Mouse (Mus musculus): ENCODE results near the gene Tuba1c. TPM values are rescaled to one million over a fixed set of nuclear protein-coding genes. Genes with fewer than 3 reads are reported as not detected.

Tuba1c gene
- 1 to 10 TPM; 5.4 to 9.9 TPM for total RNA-seq (2021)
- long read RNA-seq, experiment 1, partial matches to known transcripts, result 2 of 3 reads
- long read RNA-seq, experiment 1, other reads (novel, unspliced or antisense), result 0 of 3 reads
- long read RNA-seq, experiment 2, result 0 reads

DNA sequence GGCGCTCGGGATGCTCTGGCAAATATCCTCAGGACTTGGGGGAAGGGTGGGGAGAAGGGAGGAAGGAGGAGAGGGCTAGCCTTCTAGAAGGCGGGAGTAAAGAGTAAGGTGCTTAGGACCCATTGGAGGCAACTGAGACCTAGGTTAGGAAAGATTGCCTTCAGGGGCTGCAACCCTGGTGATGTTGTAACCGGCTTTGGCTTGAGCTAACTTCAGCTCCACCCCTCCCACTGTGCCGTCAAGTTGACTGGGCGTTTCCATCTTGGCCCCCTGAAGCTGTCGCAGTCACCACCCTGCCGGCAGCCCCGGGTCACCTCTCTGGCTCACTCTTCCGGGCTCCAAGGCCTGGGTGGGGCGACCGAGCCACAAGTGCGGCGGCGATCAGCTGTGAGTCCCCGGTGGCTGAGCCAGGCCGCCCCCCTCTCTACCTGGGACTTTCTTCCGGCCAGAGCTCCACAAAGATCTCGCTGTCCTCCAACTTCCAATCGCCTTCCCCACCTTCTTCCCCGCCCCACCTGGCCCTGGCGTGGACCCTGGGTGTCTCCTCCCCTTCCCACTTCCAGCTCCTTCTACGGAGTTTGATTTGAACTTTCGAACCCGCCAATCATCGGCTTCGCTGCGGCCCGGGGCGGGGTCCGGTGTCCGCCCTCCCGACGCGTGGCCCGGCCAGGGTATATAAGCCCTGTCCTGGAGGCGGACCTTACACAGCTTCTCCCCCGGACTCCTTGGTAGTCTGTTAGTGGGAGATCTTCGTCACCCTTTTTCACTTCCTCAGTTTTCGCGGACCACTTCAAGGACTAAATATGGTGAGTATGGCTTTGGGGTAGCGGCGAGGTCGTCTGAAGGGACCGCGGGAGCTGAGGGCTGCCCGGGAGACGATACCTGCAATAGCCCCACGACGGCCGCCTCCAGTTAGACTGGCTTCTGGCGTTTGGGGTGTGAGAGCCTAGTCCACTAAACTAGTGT lies at the start of gene Tuba1c:
TSS of gene Tuba1c (plus strand) at position 273 of the 966 bp plus-strand sequence.
- DNase-seq (ENCODE audit: low spot score), result peak; percentile 94

DNA sequence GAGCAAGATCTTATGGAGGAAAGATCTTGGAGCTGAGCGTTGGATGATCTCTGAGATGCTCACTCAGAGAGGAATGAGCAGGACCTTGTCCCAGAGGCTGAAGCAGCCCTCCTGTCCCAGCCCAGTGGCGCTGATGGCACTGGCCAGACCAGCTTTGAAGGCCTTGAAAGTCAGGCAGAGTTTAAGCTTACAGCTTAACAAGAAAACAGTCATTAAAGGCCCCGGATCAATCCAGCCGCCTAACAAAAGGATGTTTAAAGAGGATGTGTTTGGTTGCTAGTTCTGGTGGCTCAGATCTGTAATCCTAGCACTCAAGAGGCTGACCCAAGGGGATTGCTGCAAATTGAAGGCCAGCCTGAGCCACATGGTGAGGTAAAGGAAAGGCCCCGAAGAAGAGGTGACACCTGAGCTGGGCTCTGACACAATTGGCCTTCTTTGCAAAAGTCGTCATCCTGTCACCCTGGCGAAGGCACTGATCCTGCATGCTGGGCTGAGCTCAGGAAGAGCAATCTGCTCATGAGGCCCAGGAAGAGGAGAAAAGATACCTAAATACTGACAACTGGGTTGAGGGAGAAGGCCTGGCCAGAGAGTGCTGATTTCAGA lies 49.6 kb upstream of the Tuba1c start:
- no peak for DNase-seq (ENCODE audit: low spot score)

DNA sequence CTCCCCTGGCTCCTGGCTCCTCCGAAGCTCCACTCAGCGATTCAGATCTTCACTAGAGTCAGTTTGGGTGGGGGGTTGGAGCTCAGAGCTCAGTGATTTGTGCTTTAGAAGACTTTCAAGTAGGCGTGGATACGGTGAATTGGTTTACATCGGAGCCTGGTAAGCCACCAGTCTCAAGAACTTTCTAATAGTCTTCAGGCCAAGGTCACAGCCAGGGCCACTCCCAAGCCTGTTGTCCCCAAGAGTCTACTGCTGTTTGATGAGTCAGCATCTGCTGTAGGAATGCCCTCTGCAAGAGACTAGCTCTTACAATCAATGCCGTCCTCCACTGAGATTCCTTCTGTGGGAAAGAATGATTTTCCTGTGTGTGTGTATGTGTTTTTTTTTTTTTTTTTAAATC lies 47.6 kb upstream of the Tuba1c start:
- DNase-seq (ENCODE audit: low spot score), result no peak

DNA sequence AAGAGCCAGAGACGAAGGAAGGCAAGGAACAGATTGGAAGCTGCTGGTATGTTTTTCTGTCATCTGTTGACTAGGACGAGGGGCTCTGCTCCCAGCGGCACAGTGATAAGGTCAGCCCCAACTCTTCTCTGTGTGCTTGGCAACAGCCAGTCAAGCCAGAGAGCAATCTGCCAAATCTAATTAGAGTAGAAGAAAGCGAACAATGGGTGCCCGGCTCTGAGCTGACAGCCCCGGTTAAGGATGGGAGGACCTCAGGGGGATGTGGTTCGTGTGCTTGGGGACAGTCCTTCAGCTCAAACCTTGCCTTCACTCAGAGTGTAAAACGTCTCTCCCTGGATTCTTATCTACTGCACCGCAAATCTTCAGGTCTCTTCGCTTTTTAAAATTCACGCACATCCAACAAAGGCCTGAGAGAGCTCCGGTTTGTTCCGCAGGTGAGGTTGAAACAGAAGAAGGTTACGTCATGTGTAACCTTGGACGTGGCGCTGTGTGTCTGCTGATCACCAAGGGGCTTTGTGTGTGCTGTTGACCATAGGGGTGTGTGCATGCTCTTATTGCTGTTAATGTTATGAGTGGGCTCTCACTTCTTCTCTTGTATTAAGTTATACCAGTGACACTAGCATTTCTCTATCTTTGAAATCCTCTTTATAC lies 46.1 kb upstream of the Tuba1c start:
- DNase-seq (ENCODE audit: low spot score), result no peak

DNA sequence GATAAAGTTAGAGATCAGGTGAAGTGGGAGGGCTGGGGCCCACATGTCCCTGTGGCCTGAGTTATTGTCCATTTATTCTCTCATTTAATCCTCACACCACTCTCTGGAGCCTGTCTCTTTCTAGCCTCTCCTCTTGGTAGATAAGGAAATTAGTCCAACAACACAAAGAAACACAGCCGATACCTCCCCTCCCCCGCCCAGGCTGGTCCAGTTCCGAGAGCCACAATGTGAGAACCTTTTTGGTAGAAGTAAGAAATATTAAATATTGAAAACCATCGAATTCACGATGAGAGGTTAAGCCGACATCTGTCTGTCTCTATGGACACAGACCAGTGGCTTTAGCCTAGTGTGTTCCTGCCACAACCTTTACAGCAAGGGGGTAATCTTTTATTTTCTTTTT lies 45.0 kb upstream of the Tuba1c start:
- no peak for DNase-seq (ENCODE audit: low spot score)

DNA sequence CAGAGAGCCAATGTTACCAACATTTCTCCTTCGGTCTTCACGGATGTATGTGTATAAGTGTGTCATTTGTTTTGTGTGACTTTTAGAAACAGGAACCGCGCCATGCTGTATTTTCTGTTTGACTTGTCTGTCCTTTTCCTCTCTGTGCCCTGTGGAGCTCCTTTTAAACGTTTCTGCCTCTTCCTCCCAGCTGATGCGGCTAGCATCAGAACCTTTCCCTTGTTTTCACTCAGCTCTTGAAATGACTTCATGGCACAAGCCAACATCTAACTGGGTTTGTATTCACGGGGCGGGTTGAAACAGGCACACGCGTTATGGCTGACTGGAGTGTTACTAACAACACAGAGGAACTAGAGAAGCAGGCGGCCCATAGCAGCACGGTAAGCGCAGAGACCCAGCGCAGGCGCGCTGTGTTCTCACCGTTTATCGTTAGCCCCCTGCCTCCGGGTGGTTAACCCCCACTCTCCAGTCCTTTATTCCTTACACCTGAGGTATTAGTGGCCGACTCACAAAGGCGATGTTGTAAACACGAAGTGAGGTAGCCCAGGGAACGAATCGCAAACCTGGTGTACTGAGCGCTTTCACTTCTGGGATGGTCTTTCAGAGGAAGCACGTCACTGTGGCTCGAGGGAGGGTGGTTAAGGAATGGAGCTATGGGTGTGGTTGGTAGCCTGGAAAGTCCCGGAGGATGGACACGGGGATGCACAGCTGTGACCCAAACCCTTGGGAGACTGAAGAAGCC lies 44.3 kb upstream of the Tuba1c start:
- DNase-seq (ENCODE audit: low spot score), result peak; percentile 82

DNA sequence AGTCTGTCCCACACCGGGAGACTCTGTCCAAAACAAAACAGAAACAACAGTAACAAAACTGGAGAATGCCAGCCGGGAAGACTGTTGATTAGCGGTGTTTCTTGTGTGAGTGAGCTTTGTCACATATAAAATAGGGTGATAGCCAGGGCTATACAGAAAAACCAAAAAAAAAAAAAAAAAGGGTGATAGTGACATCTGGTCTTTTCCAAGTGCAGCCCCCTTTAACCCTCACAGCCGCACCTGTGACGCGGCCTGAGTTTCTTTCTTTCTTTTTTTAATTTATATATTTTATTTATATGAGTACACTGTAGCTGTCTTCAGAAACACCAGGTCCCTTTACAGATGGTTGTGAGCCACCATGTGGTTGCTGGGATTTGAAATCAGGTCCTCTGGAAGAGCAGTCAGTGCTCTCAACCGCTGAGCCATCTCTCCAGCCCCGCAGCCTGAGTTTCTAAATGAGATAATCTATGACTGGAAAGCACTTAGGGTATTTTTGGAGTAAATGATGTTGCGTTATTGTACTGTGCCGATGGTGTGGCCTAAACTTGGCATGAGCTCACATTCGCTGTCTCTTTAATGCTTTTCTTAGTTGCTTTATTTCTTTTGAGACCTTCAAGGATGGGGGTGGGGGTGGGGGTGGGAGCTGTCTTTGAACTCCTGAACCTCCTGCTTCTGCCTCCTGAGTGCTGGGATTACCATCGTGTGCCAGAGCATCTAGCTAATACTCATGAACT lies 43.5 kb upstream of the Tuba1c start:
- no peak for DNase-seq (ENCODE audit: low spot score)

DNA sequence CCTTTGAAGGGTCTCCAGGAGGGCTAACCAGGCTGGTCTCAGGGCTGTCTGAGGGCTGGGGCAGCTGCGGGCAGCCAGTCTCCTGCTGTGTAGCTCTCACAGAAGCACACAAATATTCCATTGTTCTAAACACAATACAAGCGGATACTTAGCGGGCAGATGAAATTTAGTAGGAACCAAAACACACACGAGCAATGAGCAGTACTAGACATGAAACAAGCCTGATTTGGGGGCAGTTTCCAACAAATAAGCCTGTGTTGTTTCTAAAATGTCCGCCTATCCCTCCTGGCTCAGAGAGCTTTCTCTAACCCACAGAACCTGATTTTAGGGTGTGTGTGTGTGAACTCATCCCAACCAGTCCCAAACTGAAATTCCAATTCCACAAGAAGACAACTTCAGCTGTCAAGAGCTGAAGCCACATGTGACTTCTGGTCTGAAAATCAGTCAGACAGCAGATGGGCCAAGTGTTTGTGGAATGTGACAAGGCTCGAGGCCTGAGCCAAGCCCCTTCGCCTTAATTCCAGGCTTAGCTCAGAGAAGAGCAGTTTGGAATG lies 42.5 kb upstream of the Tuba1c start:
- no peak for DNase-seq (ENCODE audit: low spot score)

DNA sequence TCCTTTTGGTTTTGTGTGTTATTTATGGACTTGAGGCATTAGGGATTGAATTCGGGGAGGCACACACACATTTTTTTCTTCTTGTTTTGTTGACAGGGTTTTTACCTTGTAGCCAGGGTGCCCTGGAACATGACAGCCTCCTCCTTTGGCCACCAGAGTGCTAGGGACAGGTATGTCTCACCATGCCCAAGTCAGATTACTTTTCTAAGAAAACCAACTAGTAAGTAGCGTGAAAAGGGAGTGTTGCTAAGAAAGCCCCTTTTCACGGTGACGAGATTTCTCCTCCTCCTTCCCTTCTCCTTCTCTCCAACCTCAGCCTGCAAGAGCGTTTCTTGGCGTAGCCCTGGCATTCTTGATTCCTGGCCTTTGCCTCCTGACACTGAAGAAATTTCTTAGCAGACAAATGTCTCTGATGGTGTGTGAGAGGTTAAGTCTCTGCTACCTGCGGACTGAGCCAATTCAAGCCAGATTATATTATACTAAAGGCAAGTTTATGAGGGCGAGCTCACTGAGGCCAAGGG lies 42.0 kb upstream of the Tuba1c start:
- DNase-seq (ENCODE audit: low spot score), result no peak

DNA sequence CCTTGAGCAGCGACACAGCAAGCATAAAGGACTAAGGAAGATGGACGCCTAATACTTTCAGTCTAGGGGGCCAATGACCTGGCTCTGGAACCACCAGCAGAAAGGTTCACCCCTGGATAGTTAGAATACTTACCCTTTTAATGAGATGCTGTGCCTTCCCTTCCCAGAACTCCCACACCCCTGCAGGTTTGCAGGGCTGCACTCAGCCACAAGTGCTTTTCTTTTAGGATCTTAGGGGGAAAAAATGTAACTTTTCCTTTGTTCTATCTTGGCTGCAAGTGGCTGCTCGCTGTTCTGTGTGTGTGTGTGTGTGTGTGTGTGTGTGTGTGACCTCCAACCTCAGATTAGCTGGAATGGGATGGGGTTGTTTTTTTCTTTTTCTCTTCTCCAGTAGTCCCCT lies 40.9 kb upstream of the Tuba1c start:
- DNase-seq (ENCODE audit: low spot score), result no peak

DNA sequence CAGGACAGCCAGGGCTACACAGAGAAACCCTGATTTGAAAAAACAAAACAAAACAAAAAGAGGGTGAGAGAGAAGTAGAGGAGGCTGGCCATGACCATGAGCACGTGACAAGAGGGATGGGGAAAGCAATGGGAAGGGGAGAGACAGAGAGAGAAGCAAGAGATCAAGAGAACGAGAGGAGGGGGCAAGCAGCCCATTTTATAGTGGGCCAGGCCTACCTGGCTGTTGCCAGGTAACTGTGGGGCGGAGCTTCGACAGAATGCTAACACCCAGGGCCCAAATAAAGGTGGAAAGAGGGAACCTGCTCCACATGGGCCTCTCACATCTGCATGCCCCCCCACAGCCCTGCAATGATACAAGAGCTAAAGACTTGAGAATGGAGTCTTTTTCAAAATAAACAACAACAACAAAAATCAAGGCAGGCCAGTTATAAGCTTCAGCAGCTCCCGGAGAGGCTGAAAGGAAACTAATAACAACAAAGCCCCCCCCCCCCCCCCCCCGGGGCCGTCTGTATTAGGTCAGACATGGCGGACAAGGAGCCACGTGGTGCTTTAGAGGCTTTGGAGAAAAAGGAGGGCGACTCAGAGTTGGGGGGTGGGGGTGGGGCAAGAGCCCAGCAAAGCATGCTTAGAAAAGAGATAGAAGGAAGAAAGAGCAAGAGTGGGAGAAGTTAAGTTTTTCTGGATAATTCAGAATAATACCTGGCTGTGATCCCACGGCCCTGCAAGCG lies 39.8 kb upstream of the Tuba1c start:
- no peak for DNase-seq (ENCODE audit: low spot score)

DNA sequence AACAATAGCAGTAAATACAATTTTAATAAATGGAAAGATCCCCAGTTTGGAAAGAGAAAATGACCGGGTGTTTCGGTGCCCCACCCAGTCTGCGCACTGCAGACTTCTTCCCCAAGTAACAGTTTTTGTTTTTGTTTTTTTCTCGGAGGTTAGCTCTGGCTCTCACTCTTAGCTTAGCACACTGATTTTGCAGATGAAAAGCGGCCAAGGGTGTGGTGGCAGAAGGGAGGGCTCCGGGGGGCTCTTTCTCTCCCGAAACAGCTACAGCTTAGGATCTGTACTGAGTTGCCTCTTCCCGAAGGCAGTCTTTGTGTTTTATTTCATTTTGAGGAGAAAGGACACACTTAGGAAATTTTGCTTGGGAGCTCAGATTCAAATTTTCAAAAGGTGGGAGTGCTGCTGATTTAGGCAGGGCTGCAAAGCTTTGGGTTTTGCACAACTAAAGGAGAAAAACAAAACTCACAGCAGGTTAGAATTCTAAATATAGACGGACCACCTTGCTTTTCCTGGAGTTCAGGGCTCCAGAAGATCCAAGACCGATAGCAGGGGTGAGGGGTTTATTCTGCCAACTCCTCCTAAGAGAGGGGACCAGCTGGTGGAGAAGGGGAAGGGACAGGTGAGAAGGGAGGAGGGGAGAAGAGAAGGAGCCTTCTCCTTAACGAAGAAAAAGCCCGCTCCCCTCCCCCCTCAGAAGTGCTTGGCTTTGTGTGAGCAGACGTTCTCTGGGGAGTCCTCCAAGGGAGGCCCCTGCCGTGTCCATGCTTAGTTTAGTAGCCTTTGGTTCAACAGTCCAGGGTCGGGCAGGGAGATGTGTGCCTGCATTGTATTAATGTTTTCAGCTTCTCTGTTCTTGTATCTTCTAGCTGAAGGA lies 38.8 kb upstream of the Tuba1c start:
- DNase-seq (ENCODE audit: low spot score), result peak; percentile 58

DNA sequence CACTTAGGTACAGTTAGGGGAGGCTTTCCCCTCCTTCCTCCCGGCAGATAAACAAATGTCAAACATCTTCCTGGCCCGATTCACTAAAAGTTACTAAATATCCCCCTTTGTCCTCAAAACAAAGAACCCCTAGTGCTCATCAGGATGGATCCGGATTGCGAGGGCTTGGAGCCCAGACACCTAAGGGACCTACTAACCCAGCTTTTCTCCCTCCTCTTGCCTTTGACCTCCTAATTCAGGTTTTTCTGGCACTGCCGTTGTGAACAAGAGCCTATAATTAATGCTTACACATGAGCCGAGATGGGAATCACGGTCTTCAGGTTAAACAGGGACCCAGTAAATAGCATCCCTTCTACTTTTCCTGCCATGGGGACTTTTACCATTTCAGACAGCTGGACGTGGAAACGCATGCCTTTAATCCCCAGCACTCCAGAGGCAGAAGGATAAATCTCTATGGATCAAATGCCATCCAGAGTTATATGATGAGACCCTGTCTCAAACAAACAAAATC lies 38.1 kb upstream of the Tuba1c start:
- DNase-seq (ENCODE audit: low spot score), result no peak

DNA sequence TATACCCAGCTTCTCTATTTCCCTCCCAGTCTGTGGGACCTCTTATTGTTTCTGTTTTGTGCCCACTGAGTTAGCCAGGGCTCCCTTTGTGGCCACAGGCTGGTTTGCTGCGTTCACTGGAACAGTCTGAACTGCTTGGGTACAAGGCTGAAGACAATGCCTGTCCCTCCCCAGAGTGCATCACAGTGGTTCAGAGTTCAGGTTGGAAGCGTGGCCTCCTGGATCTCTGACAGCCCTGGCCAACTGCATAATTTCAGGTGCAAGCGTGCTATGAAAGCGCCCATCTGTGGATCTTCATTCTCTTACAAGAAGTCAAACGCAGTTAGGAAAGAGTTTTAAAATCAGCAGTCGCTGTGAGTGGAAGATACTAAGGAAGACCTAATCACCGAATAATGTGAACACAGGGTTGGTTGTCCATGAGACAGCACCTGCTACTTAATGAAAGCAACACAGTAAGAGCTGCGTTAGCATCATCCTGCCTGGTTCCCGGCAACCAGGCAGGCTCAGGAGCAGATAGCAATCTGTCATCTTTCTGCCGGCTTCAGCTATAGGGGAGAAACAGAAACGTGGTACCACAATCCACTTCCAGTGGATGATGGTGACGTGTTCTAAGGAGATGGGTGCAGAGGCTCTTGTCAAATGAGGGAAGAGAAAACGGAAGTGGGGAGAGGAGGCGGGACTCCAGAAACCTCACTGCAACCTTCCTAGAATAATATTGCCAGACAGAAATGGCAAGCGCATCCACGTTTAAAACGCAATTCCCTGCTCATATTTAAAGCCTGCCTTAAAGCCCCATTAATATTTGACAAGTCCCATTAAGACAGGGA lies 37.4 kb upstream of the Tuba1c start:
- DNase-seq (ENCODE audit: low spot score), result peak; percentile 58

DNA sequence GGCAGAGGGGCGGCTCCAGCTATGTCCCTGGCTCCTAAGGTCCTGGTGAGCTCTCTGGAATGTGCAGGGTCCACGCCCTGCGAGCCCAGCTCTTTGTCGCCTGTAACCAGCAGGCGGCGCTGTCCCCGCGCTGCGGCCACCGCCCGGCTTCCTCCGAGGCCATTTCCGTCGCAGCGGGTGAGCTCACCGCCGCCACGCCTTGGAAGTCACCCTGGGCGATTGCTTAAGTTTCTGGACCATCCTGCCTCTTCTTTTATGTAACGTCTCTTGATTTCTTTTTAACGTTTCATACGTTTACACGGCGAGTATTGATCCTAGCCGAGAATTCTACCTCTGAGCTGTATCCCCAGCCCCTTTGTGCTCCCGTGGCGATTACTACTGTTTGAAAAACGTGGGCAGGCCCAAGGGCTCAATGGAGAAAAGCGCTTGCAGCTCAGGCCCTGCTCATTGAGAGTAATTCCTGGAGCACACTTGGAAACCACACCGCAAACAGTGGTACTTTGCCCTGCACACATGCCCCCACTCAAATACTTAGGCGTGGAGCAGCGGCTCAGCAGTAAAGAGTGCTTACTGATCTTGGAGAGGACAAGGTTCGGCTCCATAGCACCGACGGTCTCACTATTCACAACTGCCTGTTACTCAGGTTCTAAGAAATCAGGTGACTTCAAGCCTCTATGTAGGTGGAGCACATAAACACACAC lies 36.4 kb upstream of the Tuba1c start:
- peak; percentile 96 for DNase-seq (ENCODE audit: low spot score)

DNA sequence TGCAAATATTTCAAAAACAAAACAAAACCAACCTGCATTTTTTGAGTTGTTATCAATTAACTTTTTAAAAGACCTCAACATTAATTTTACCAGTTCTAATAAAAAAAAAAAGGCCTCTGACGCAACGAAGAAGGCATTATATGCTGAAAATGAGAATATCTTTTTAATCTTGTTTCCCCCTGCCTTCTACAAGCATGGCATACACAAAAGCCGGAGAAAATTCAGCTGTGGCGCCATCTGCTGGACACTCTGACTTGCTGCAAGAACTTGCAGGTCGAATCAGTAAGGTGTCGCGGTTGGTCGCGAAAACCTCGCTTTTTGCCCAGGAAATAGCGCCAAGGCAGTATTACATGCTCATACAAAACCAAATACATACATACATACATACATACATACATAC lies 35.8 kb upstream of the Tuba1c start:
- DNase-seq (ENCODE audit: low spot score), result peak; percentile 88

Measured in gastrocnemius, adult 18-20 months (tissue).